Mouse (Mus musculus): ENCODE results near the gene Hspb7. TPM values are rescaled to one million over a fixed set of nuclear protein-coding genes. Genes with fewer than 3 reads are reported as not detected.

The Hspb7 gene
- polyA plus RNA-seq (2014; fragmentation: Nextera tagmentation; extraction: Ambion mirVana): 172 and 266 TPM in 2 replicates

DNA sequence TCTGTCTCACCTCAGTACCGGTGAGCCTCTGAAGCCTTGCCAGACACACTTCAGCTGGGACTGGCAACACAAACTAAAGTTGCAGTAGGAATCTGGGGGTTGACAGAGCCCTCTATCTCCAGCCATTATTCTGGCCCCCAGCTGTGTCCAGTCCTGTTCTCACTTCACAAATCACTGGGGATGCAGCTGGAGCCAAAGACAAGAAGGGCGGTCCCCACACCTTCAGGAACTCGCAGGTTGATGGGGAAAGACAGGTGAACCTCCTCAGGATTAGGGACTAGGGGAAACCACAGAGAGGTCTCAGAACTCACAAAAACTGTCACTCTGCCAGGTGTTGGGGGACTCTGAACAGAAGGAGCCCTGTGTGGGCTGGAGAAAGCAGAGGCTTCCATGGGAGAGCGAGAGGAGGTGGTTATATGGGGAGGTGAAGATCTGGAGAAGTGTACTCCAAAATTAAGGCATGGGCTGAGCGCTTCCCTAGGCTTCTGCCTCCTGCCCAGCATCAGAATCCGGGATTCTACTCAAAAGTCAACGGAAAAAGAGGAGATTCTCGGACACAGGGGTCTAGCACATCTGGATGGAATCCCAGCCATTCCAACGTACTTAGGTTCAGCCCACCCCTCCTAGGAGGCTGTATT lies at the start of gene Hspb7:
TSS of gene Hspb7 (plus strand) at position 588 of the 638 bp plus-strand sequence.
- peak within 1 kb of the TSS; percentile 95 for H3K9ac ChIP-seq (ENCODE audit: low read length)
- H3K9me3 ChIP-seq (ENCODE audit: control insufficient read depth, low read length): no peaks in the 10 kb centered on the region
- peak within 1 kb of the TSS; percentile 62 to 66 for H3K4me3 ChIP-seq (ENCODE audit: control insufficient read depth in 1 of 2, insufficient read depth in 1 of 2, low read depth in 1 of 2, low read length in 2 of 2)
- no peaks in the 10 kb centered on the region for H3K27me3 ChIP-seq (ENCODE audit: control insufficient read depth, insufficient read depth, low read length)
- H3K27ac ChIP-seq (replicated peaks in 1 of 2; ENCODE audit: control insufficient read depth in 1 of 2, insufficient read depth in 1 of 2, low read depth in 2 of 2, low read length in 2 of 2): peak within 1 kb of the TSS; percentile 97 to 99
- H3K36me3 ChIP-seq (ENCODE audit: control insufficient read depth, insufficient read depth, low read length): peaks cover 28% of the 10 kb centered on the region
- 22% methylated on average over 9 of the region's 9 CpGs for WGBS
- peak within 1 kb of the TSS; percentile 93 for H3K4me2 ChIP-seq (ENCODE audit: low read length)
- ATAC-seq (ENCODE audit: insufficient number of reproducible peaks, insufficient read depth, low FRiP score, low read depth): no peak
- H3K4me1 ChIP-seq (ENCODE audit: control insufficient read depth in 2 of 2, insufficient read depth in 2 of 2, low read length in 2 of 2): peaks cover 24 to 31% of the 10 kb centered on the region in 2 experiments

DNA sequence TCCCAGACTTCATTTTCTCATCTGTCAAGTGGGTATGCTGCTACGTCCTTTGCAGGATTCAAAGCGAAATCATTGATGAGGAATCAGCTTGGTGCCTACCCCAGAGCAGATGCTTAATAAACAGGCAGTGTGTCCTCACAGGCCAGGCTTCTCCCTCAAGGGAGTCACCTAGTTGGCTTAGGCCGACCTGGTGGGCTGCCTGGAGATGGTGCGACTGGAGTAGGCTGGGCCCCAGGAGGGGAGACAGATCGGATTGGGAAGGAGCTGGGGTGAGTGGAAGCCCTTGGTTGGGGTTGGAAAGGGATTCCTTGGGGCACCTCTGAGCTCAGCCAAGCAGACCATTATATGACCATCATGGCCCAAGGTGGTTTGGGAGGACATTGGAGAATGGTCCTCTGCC lies 48.2 kb upstream of the Hspb7 start:
- H3K4me1 ChIP-seq (ENCODE audit: control insufficient read depth in 2 of 2, insufficient read depth in 2 of 2, low read length in 2 of 2): peaks cover 0 to 2% of the 10 kb centered on the region in 2 experiments; a peak in 1 of 4 replicates
- no peaks in the 10 kb centered on the region for H3K9me3 ChIP-seq (ENCODE audit: control insufficient read depth, low read length)
- no peak overlapping the region for H3K27ac ChIP-seq (replicated peaks in 1 of 2; ENCODE audit: control insufficient read depth in 1 of 2, insufficient read depth in 1 of 2, low read depth in 2 of 2, low read length in 2 of 2)
- no peak for ATAC-seq (ENCODE audit: insufficient number of reproducible peaks, insufficient read depth, low FRiP score, low read depth)
- H3K36me3 ChIP-seq (ENCODE audit: control insufficient read depth, insufficient read depth, low read length): no peaks in the 10 kb centered on the region
- peaks cover 8% of the 10 kb centered on the region; the same call in 1 of the 2 replicates for H3K27me3 ChIP-seq (ENCODE audit: control insufficient read depth, insufficient read depth, low read length)
- no peak overlapping the region for H3K4me3 ChIP-seq (ENCODE audit: control insufficient read depth in 1 of 2, insufficient read depth in 1 of 2, low read depth in 1 of 2, low read length in 2 of 2)
- no peak overlapping the region for H3K4me2 ChIP-seq (ENCODE audit: low read length)
- H3K9ac ChIP-seq (ENCODE audit: low read length): no peak overlapping the region
- WGBS: 86% methylated on average over 5 of the region's 5 CpGs

- Histone ChIP-seq H3K9me3 (ENCODE audit: control insufficient read depth, low read length) (no peaks in the 10 kb centered on the region), H3K4me2 (ENCODE audit: low read length) (no peak overlapping the region), H3K36me3 (ENCODE audit: control insufficient read depth, insufficient read depth, low read length) (no peaks in the 10 kb centered on the region), H3K9ac (ENCODE audit: low read length) (no peak overlapping the region), H3K27ac (replicated peaks in 1 of 2; ENCODE audit: control insufficient read depth in 1 of 2, insufficient read depth in 1 of 2, low read depth in 2 of 2, low read length in 2 of 2) (no peak overlapping the region), H3K27me3 (ENCODE audit: control insufficient read depth, insufficient read depth, low read length) (peaks cover 44% of the 10 kb centered on the region), H3K4me1 (ENCODE audit: control insufficient read depth in 2 of 2, insufficient read depth in 2 of 2, low read length in 2 of 2) (peaks cover 2 to 14% of the 10 kb centered on the region in 2 experiments; a peak in 3 of 4 replicates), H3K4me3 (ENCODE audit: control insufficient read depth in 1 of 2, insufficient read depth in 1 of 2, low read depth in 1 of 2, low read length in 2 of 2) (no peak overlapping the region)
- 71% methylated on average over 8 of the region's 8 CpGs for WGBS
- no peak for ATAC-seq (ENCODE audit: insufficient number of reproducible peaks, insufficient read depth, low FRiP score, low read depth)
Measured at GRCm38 (mm10) chr4:141379674-141380073, 40.9 kb upstream of the Hspb7 start.

DNA sequence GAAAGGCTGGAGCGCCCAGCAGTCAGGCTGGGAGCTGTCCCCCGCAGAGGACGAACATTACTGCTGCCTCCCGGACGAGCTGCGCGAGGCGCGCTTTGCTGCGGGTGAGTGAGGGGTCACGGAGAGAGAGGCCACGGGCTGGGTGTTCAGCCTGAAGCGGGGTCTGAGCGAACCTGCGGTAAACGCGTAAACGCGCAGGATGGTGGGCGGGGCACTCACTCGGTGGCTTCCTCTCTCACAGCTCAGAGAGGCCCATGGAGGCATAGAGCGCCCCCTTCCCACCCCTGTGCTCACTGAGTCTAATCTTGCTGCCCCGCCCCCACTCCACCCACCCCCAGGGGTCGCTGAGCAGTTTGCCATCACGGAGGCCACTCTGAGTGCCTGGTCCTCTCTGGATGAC lies 38.2 kb upstream of the Hspb7 start:
- H3K4me3 ChIP-seq (ENCODE audit: control insufficient read depth in 1 of 2, insufficient read depth in 1 of 2, low read depth in 1 of 2, low read length in 2 of 2): peak overlapping the region; percentile 35 to 40
- under 1% methylated on average over 23 of the region's 25 CpGs for WGBS
- peak overlapping the region; percentile 54 for H3K9ac ChIP-seq (ENCODE audit: low read length)
- peak overlapping the region; percentile 76 for H3K4me2 ChIP-seq (ENCODE audit: low read length)
- H3K9me3 ChIP-seq (ENCODE audit: control insufficient read depth, low read length): no peaks in the 10 kb centered on the region
- H3K27me3 ChIP-seq (ENCODE audit: control insufficient read depth, insufficient read depth, low read length): peaks cover 46% of the 10 kb centered on the region
- no peak for ATAC-seq (ENCODE audit: insufficient number of reproducible peaks, insufficient read depth, low FRiP score, low read depth)
- no peak overlapping the region for H3K27ac ChIP-seq (replicated peaks in 1 of 2; ENCODE audit: control insufficient read depth in 1 of 2, insufficient read depth in 1 of 2, low read depth in 2 of 2, low read length in 2 of 2)
- peaks cover 2 to 14% of the 10 kb centered on the region in 2 experiments; a peak in 3 of 4 replicates for H3K4me1 ChIP-seq (ENCODE audit: control insufficient read depth in 2 of 2, insufficient read depth in 2 of 2, low read length in 2 of 2)
- no peaks in the 10 kb centered on the region for H3K36me3 ChIP-seq (ENCODE audit: control insufficient read depth, insufficient read depth, low read length)

DNA sequence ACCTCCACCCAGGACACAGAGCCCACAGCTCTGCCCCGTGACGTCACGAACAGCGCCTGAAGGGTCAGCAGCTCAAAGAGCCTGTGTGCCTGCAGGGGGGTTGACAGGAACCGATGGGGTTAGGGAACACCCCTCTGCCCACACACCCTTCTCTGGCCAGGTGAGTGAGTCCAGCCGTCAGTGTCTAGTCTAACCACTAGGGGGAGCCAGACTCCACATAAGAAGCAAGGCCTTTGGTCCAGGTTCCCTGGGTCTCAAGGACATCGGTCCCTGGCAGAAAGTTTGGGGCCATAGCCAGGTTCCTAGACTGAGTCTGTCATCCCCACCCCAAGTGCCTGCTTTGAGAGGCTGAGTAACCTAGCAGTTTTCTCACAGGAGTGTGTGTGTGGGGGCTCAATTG lies 35.3 kb upstream of the Hspb7 start:
- no peak for ATAC-seq (ENCODE audit: insufficient number of reproducible peaks, insufficient read depth, low FRiP score, low read depth)
- no peaks in the 10 kb centered on the region for H3K36me3 ChIP-seq (ENCODE audit: control insufficient read depth, insufficient read depth, low read length)
- no peak overlapping the region for H3K9ac ChIP-seq (ENCODE audit: low read length)
- H3K27ac ChIP-seq (replicated peaks in 1 of 2; ENCODE audit: control insufficient read depth in 1 of 2, insufficient read depth in 1 of 2, low read depth in 2 of 2, low read length in 2 of 2): no peak overlapping the region
- H3K4me3 ChIP-seq (ENCODE audit: control insufficient read depth in 1 of 2, insufficient read depth in 1 of 2, low read depth in 1 of 2, low read length in 2 of 2): no peak overlapping the region
- peaks cover 2 to 14% of the 10 kb centered on the region in 2 experiments; a peak in 3 of 4 replicates for H3K4me1 ChIP-seq (ENCODE audit: control insufficient read depth in 2 of 2, insufficient read depth in 2 of 2, low read length in 2 of 2)
- peaks cover 44% of the 10 kb centered on the region for H3K27me3 ChIP-seq (ENCODE audit: control insufficient read depth, insufficient read depth, low read length)
- WGBS: 0% methylated on average over 7 of the region's 7 CpGs
- no peaks in the 10 kb centered on the region for H3K9me3 ChIP-seq (ENCODE audit: control insufficient read depth, low read length)
- no peak overlapping the region for H3K4me2 ChIP-seq (ENCODE audit: low read length)

GRCm38 (mm10) chr4:141386150-141386549 lies 34.4 kb upstream of the Hspb7 start:
- Histone ChIP-seq H3K9me3 (ENCODE audit: control insufficient read depth, low read length) (no peaks in the 10 kb centered on the region), H3K4me2 (ENCODE audit: low read length) (no peak overlapping the region), H3K27me3 (ENCODE audit: control insufficient read depth, insufficient read depth, low read length) (peaks cover 36% of the 10 kb centered on the region), H3K4me1 (ENCODE audit: control insufficient read depth in 2 of 2, insufficient read depth in 2 of 2, low read length in 2 of 2) (peaks cover 2 to 14% of the 10 kb centered on the region in 2 experiments; a peak in 3 of 4 replicates), H3K27ac (replicated peaks in 1 of 2; ENCODE audit: control insufficient read depth in 1 of 2, insufficient read depth in 1 of 2, low read depth in 2 of 2, low read length in 2 of 2) (no peak overlapping the region), H3K4me3 (ENCODE audit: control insufficient read depth in 1 of 2, insufficient read depth in 1 of 2, low read depth in 1 of 2, low read length in 2 of 2) (no peak overlapping the region), H3K36me3 (ENCODE audit: control insufficient read depth, insufficient read depth, low read length) (no peaks in the 10 kb centered on the region), H3K9ac (ENCODE audit: low read length) (no peak overlapping the region)
- WGBS: 64% methylated on average over 7 of the region's 7 CpGs
- ATAC-seq (ENCODE audit: insufficient number of reproducible peaks, insufficient read depth, low FRiP score, low read depth): no peak

GRCm38 (mm10) chr4:141387093-141387784 lies 33.3 kb upstream of the Hspb7 start:
- WGBS: 13% methylated on average over 5 of the region's 5 CpGs
- no peak for ATAC-seq (ENCODE audit: insufficient number of reproducible peaks, insufficient read depth, low FRiP score, low read depth)

More at GRCm38 (mm10) chr4:141387093-141387784, 33.3 kb upstream of the Hspb7 start:
- H3K4me1 ChIP-seq (ENCODE audit: control insufficient read depth in 2 of 2, insufficient read depth in 2 of 2, low read length in 2 of 2): peaks cover 2 to 12% of the 10 kb centered on the region in 2 experiments; a peak in 3 of 4 replicates
- no peak overlapping the region for H3K4me2 ChIP-seq (ENCODE audit: low read length)
- no peak overlapping the region for H3K9ac ChIP-seq (ENCODE audit: low read length)
- H3K27me3 ChIP-seq (ENCODE audit: control insufficient read depth, insufficient read depth, low read length): peaks cover 25% of the 10 kb centered on the region
- H3K9me3 ChIP-seq (ENCODE audit: control insufficient read depth, low read length): no peaks in the 10 kb centered on the region
- no peak overlapping the region for H3K4me3 ChIP-seq (ENCODE audit: control insufficient read depth in 1 of 2, insufficient read depth in 1 of 2, low read depth in 1 of 2, low read length in 2 of 2)
- no peak overlapping the region for H3K27ac ChIP-seq (replicated peaks in 1 of 2; ENCODE audit: control insufficient read depth in 1 of 2, insufficient read depth in 1 of 2, low read depth in 2 of 2, low read length in 2 of 2)
- no peaks in the 10 kb centered on the region for H3K36me3 ChIP-seq (ENCODE audit: control insufficient read depth, insufficient read depth, low read length)
